Mouse (Mus musculus) neutrophil, adult 5-6 weeks (primary cell): Measurements from ENCODE around the gene Nts. TPM values are rescaled to one million over a fixed set of nuclear protein-coding genes. Genes with fewer than 3 reads are reported as not detected.
"Not testable (repeated sequence)": the region's sequence is repeated elsewhere in the genome, so short reads cannot be mapped to it uniquely, and the experiment has no call there.

Source experiments
- ATAC-seq: fragments of 151-379, 151-347 bp; 2 replicates; pipeline ENCODE4 v1.8.0; 2017; ENCODE audit warnings: mild to moderate bottlenecking, moderate TSS enrichment; ENCODE audit not compliant: insufficient number of reproducible peaks, poor library complexity, low FRiP score, severe bottlenecking; ENCODE audit errors: extremely low read depth
- total RNA-seq: library from RNA; stranded (forward); fragments of 200-1000 nt; gene quantifications from 2 replicates; pipeline ENCODE4 v1.2.3, GENCODE M21; 2017

Gene Nts
- total RNA-seq = not detected in 2 replicates

GRCm38 (mm10) chr10:102490386-102490785 lies at the start of gene Nts:
Gene Nts, minus strand, starts transcription at chr10:102490486.
- ATAC-seq = no peak

GRCm38 (mm10) chr10:102527901-102528300 lies 37.6 kb upstream of the Nts start:
- no peak for ATAC-seq

- ATAC-seq = no peak
Measured at GRCm38 (mm10) chr10:102514159-102514558, 23.9 kb upstream of the Nts start.

GRCm38 (mm10) chr10:102511807-102512461 lies 21.6 kb upstream of the Nts start, which contains the start of gene Rassf9:
Gene Rassf9, plus strand, starts transcription at chr10:102512222.
- no peak for ATAC-seq

- ATAC-seq = no peak
Measured at GRCm38 (mm10) chr10:102511461-102511806, 21.1 kb upstream of the Nts start.

- ATAC-seq = no peak
Measured at GRCm38 (mm10) chr10:102507386-102507785, 17.1 kb upstream of the Nts start.

- ATAC-seq = no peak
Measured at GRCm38 (mm10) chr10:102498754-102499153, 8.5 kb upstream of the Nts start.

GRCm38 (mm10) chr10:102491792-102492191 lies 1.5 kb upstream of the Nts start:
- no peak for ATAC-seq

- no peak for ATAC-seq
Measured at GRCm38 (mm10) chr10:102469412-102469811, 20.9 kb downstream of the Nts start.

- ATAC-seq = no peak
Measured at GRCm38 (mm10) chr10:102451756-102452155, 38.5 kb downstream of the Nts start.

- no peak for ATAC-seq
Measured at GRCm38 (mm10) chr10:102449449-102449848, 40.8 kb downstream of the Nts start.

GRCm38 (mm10) chr10:102444912-102445556 lies 45.3 kb downstream of the Nts start:
- no peak for ATAC-seq

GRCm38 (mm10) chr10:102435467-102435866 lies 54.8 kb downstream of the Nts start:
- not testable (repeated sequence) for ATAC-seq

- ATAC-seq = not testable (repeated sequence)
Measured at GRCm38 (mm10) chr10:102435048-102435447, 55.2 kb downstream of the Nts start.

Other genes with a start within 250 kb of the Nts start
- gene Rassf9, start 21.7 kb upstream of the Nts start, total RNA-seq = 0.12 TPM in 1 of 2 replicates, not detected in the other